Mouse (Mus musculus) ovary, postnatal 14 days (tissue): ENCODE measurements at regions not wholly inside any gene's neighbourhood (a gene's known extent, or its start where the extent isn't known, plus 50 kb on each side); places are given as distances from the start of the nearest gene placed in this dataset.

Experiments
- DNase-seq: peaks from one replicate; pipeline ENCODE4 v3.0.0; 2022; ENCODE audit warnings: low spot score

GRCm38 (mm10) chrX:47330969-47331368 is 561.8 kb downstream of the Smarca1 start:
- no peak for DNase-seq

DNA sequence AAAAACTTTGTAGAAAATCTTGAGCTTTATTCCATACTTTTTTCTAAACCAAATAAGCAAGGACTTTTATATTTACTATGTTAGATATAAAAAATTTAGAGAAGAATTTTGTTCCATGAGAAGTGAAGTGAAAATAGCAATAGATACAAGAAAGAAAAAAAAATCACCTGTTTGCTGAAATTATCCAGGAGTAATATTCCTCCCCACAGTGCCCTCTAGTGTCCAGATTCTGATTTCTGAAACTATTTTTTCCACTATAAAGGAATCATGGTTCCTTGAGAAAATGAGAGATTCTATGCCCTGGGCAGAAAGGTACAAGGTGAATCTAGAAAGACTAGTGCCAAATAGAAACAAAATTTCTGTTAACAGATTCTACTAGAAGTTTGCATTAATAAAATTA is 564.0 kb downstream of the Smarca1 start:
- DNase-seq: no peak

- no peak for DNase-seq
Observed at GRCm38 (mm10) chrX:47315810-47316209, 577.0 kb downstream of the Smarca1 start.

- no peak for DNase-seq
Observed at GRCm38 (mm10) chrX:47307140-47307539, 585.6 kb downstream of the Smarca1 start.

- no peak for DNase-seq
Observed at GRCm38 (mm10) chrX:47303547-47303946, 589.2 kb downstream of the Smarca1 start.

DNA sequence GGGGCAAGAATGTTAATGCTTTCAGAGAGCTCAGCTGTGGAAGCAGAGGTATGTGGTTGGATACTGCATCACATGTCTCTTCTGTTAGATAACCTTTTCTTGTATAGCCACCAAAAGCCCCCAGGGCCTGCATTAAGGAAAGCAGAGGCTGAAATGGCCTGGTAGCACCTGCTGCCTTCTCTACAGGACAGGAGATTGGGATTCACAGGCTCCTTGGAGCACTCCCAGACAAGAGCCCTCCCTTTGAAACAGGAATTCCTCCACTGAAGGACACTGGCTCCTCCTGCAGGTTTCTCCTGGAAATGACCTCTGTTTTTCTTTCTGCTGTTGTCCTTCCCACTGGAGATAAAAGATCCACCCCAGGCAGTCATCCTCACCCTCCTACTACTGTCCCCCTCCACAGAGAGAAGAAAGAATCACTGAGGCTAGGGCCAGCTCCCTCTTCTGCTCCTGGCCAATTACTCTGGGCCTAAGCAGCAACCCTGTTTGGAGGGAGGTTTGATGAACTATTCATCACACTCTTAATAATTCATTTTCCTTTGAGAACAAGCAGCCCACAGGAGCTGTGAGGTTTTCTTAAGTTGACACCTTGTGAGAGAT is 600.1 kb downstream of the Smarca1 start:
- peak; percentile 11 for DNase-seq
